Mouse (Mus musculus) CH12.LX (cell line): ENCODE results near the gene Cst6. TPM values are rescaled to one million over a fixed set of nuclear protein-coding genes. Genes with fewer than 3 reads are reported as not detected.
A peak's percentile ranks its signal among the peaks of the same experiment; 100 is the strongest.

Experiments used
- DNase-seq: peaks from one replicate; pipeline ENCODE4 v3.0.0-alpha.2; 2013; ENCODE audit errors: extremely low read depth
- H3K27ac ChIP-seq: 2 replicates; pipeline ENCODE4 v1.5.1; 2012; ENCODE audit warnings: low read depth, mild to moderate bottlenecking, control low read depth, moderate library complexity; ENCODE audit not compliant: insufficient read depth
- H3K27me3 ChIP-seq: replicated peaks from 2 replicates; pipeline ENCODE3; 2012; ENCODE audit warnings: inconsistent platforms
- H3K36me3 ChIP-seq, 2 experiments: replicated peaks in 1 of 2; 2 replicates each; pipeline versions ENCODE3 to v1.6.1; 2012; ENCODE audit warnings: inconsistent platforms in 1 of 2, low read length in 1 of 2, mild to moderate bottlenecking in 1 of 2, mixed read lengths in 1 of 2, moderate library complexity in 1 of 2; ENCODE audit not compliant: control insufficient read depth in 1 of 2, insufficient read depth in 1 of 2
- H3K4me1 ChIP-seq, 2 experiments: 2 replicates each; pipeline ENCODE4 v1.6.1; 2012; ENCODE audit warnings: inconsistent platforms in 1 of 2, moderate library complexity in 1 of 2; ENCODE audit not compliant: insufficient read depth in 2 of 2, control insufficient read depth in 1 of 2
- H3K4me2 ChIP-seq: 2 replicates; pipeline ENCODE4 v1.6.1; 2012; ENCODE audit warnings: low read depth, mild to moderate bottlenecking, control low read depth; ENCODE audit not compliant: poor library complexity, insufficient read depth, severe bottlenecking
- H3K4me3 ChIP-seq, 3 experiments: fragments of 150-350 bp in 1 of 3; sonication (generic) in 1 of 3; replicated peaks in 1 of 3; 2 replicates each; pipeline versions ENCODE3 to v1.5.1; 2011 to 2012; ENCODE audit warnings: low read depth in 2 of 3, low read length in 2 of 3, mild to moderate bottlenecking in 2 of 3, moderate library complexity in 2 of 3, control low read depth in 1 of 3, improper control_type of control experiment in 1 of 3, inconsistent platforms in 1 of 3, mixed read lengths in 1 of 3; ENCODE audit not compliant: poor library complexity in 1 of 3
- H3K79me2 ChIP-seq: replicated peaks from 2 replicates; pipeline ENCODE4 v1.6.1; 2012; ENCODE audit warnings: mild to moderate bottlenecking, moderate library complexity; ENCODE audit not compliant: control insufficient read depth, poor library complexity, insufficient read depth, severe bottlenecking; ENCODE audit errors: extremely low read depth
- H3K9ac ChIP-seq: 2 replicates; pipeline ENCODE4 v1.6.1; 2012; ENCODE audit warnings: low read depth, mild to moderate bottlenecking, control low read depth, moderate library complexity; ENCODE audit not compliant: insufficient read depth
- H3K9me3 ChIP-seq: replicated peaks from 2 replicates; pipeline ENCODE3; 2012; ENCODE audit warnings: low read length, inconsistent platforms, mixed read lengths
- BHLHE40 ChIP-seq: IDR thresholded peaks from 2 replicates; pipeline ENCODE4 v1.6.1; 2011; ENCODE audit warnings: mild to moderate bottlenecking, low read depth, low read length, improper control_type of control experiment
- CHD1 ChIP-seq: IDR thresholded peaks from 2 replicates; pipeline ENCODE4 v1.6.1; 2012; ENCODE audit warnings: low read depth, low read length, improper control_type of control experiment, inconsistent platforms
- CHD2 ChIP-seq: IDR thresholded peaks from 2 replicates; pipeline ENCODE4 v1.6.1; 2011; ENCODE audit warnings: low read length, improper control_type of control experiment
- CTCF ChIP-seq, 2 experiments: IDR thresholded peaks in 1 of 2; conservative IDR thresholded peaks in 1 of 2; 2 replicates each; pipeline ENCODE4 v1.5.1; 2011 to 2012; ENCODE audit warnings: low read depth in 2 of 2, low read length in 2 of 2, improper control_type of control experiment in 1 of 2, inconsistent platforms in 1 of 2, mild to moderate bottlenecking in 1 of 2, moderate library complexity in 1 of 2
- E2F4 ChIP-seq: IDR thresholded peaks from 2 replicates; pipeline ENCODE4 v1.6.1; 2011; ENCODE audit warnings: low read depth, low read length, improper control_type of control experiment; ENCODE audit not compliant: insufficient replicate concordance
- ELF1 ChIP-seq: IDR thresholded peaks from 2 replicates; pipeline ENCODE4 v1.6.1; 2014; ENCODE audit warnings: low read depth, mild to moderate bottlenecking, inconsistent platforms, low read length, improper control_type of control experiment
- EP300 ChIP-seq: IDR thresholded peaks from 2 replicates; pipeline ENCODE4 v1.6.1; 2011; ENCODE audit warnings: low read length, improper control_type of control experiment
- GABPA ChIP-seq: IDR thresholded peaks from 2 replicates; pipeline ENCODE4 v1.6.1; 2012; ENCODE audit warnings: low read depth, low read length, improper control_type of control experiment, inconsistent platforms; ENCODE audit not compliant: insufficient replicate concordance
- IRF4 ChIP-seq: IDR thresholded peaks from 2 replicates; pipeline ENCODE4 v1.6.1; 2014; ENCODE audit warnings: low read depth, mild to moderate bottlenecking, inconsistent platforms, low read length, improper control_type of control experiment
- JUN ChIP-seq: IDR thresholded peaks from 2 replicates; pipeline ENCODE4 v1.6.1; 2011; ENCODE audit warnings: low read depth, mild to moderate bottlenecking, low read length, improper control_type of control experiment, moderate library complexity; ENCODE audit not compliant: insufficient read depth
- JUND ChIP-seq: conservative IDR thresholded peaks from 2 replicates; pipeline ENCODE4 v1.6.1; 2011; ENCODE audit warnings: low read depth, low read length, improper control_type of control experiment
- KAT2A ChIP-seq: IDR thresholded peaks from 2 replicates; pipeline ENCODE4 v1.6.1; 2012; ENCODE audit warnings: low read length, improper control_type of control experiment, inconsistent platforms; ENCODE audit not compliant: insufficient replicate concordance
- MAFK ChIP-seq: IDR thresholded peaks from 2 replicates; pipeline ENCODE4 v1.6.1; 2011; ENCODE audit warnings: low read length, improper control_type of control experiment; ENCODE audit not compliant: insufficient replicate concordance
- MAX ChIP-seq: IDR thresholded peaks from 2 replicates; pipeline ENCODE4 v1.6.1; 2011; ENCODE audit warnings: low read length, improper control_type of control experiment
- MAZ ChIP-seq: IDR thresholded peaks from 2 replicates; pipeline ENCODE4 v1.6.1; 2012; ENCODE audit warnings: low read depth, mild to moderate bottlenecking, inconsistent platforms, low read length, improper control_type of control experiment, moderate library complexity
- MEF2A ChIP-seq: IDR thresholded peaks from 2 replicates; pipeline ENCODE4 v1.6.1; 2014; ENCODE audit warnings: low read depth, mild to moderate bottlenecking, inconsistent platforms, low read length, improper control_type of control experiment, borderline replicate concordance
- MXI1 ChIP-seq: IDR thresholded peaks from 2 replicates; pipeline ENCODE4 v1.6.1; 2011; ENCODE audit warnings: mild to moderate bottlenecking, low read depth, low read length, improper control_type of control experiment
- MYC ChIP-seq: IDR thresholded peaks from 2 replicates; pipeline ENCODE4 v1.6.1; 2011; ENCODE audit warnings: low read depth, mild to moderate bottlenecking, improper control_type of control experiment, low read length
- NELFE ChIP-seq: IDR thresholded peaks from 2 replicates; pipeline ENCODE4 v1.6.1; 2011; ENCODE audit warnings: low read depth, low read length, improper control_type of control experiment
- NRF1 ChIP-seq: IDR thresholded peaks from 2 replicates; pipeline ENCODE4 v1.6.1; 2014; ENCODE audit warnings: low read depth, mild to moderate bottlenecking, inconsistent platforms, low read length, improper control_type of control experiment, moderate library complexity
- PAX5 ChIP-seq: IDR thresholded peaks from 2 replicates; pipeline ENCODE4 v1.6.1; 2012; ENCODE audit warnings: low read length, inconsistent platforms, mixed read lengths
- POLR2A ChIP-seq: IDR thresholded peaks from 2 replicates; pipeline ENCODE4 v1.6.1; 2011; ENCODE audit warnings: low read depth, mild to moderate bottlenecking, improper control_type of control experiment, low read length
- RAD21 ChIP-seq: IDR thresholded peaks from 2 replicates; pipeline ENCODE4 v1.6.1; 2011; ENCODE audit warnings: low read depth, mild to moderate bottlenecking, low read length, improper control_type of control experiment, moderate library complexity
- RCOR1 ChIP-seq: conservative IDR thresholded peaks from 2 replicates; pipeline ENCODE4 v1.6.1; 2012; ENCODE audit warnings: low read depth, mild to moderate bottlenecking, inconsistent platforms, low read length, improper control_type of control experiment
- SMC3 ChIP-seq: IDR thresholded peaks from 2 replicates; pipeline ENCODE4 v1.6.1; 2011; ENCODE audit warnings: low read depth, low read length, improper control_type of control experiment
- TBP ChIP-seq: conservative IDR thresholded peaks from 2 replicates; pipeline ENCODE4 v1.6.1; 2011; ENCODE audit warnings: low read depth, low read length, improper control_type of control experiment
- TCF12 ChIP-seq: IDR thresholded peaks from 2 replicates; pipeline ENCODE4 v1.6.1; 2014; ENCODE audit warnings: low read depth, mild to moderate bottlenecking, inconsistent platforms, low read length, improper control_type of control experiment
- USF1 ChIP-seq: IDR thresholded peaks from 2 replicates; pipeline ENCODE4 v1.6.1; 2014; ENCODE audit warnings: low read depth, mild to moderate bottlenecking, inconsistent platforms, low read length, improper control_type of control experiment
- USF2 ChIP-seq: conservative IDR thresholded peaks from 2 replicates; pipeline ENCODE4 v1.6.1; 2011; ENCODE audit warnings: low read depth, low read length, improper control_type of control experiment
- ZC3H11A ChIP-seq: IDR thresholded peaks from 2 replicates; pipeline ENCODE4 v1.6.1; 2012; ENCODE audit warnings: low read depth, mild to moderate bottlenecking, inconsistent platforms, low read length, improper control_type of control experiment
- ZKSCAN1 ChIP-seq: IDR thresholded peaks from 2 replicates; pipeline ENCODE4 v1.6.1; 2012; ENCODE audit warnings: low read depth, inconsistent platforms, low read length, improper control_type of control experiment, borderline replicate concordance
- ZMIZ1 ChIP-seq: IDR thresholded peaks from 2 replicates; pipeline ENCODE4 v1.6.1; 2012; ENCODE audit warnings: low read depth, mild to moderate bottlenecking, inconsistent platforms, low read length, improper control_type of control experiment
- ZNF384 ChIP-seq: IDR thresholded peaks from 2 replicates; pipeline ENCODE4 v1.6.1; 2012; ENCODE audit warnings: low read depth, low read length, improper control_type of control experiment, inconsistent platforms
- dilution Hi-C: fragments of 300-500 bp; cut with MboI; formaldehyde crosslinking; loops from 2 replicates; pipeline ENCODE4 v1.14.3; 2020; ENCODE audit warnings: low sequenced_read_pairs; ENCODE audit not compliant: extremely low pct_unique_long_range_greater_than_20kb, extremely low pct_ligation_motif_present
- in situ Hi-C: fragments of 300-500 bp; cut with MboI; formaldehyde crosslinking; loops from 3 replicates; pipeline ENCODE4 v1.14.3; 2019; ENCODE audit warnings: low sequenced_read_pairs, low pct_ligation_motif_present, low pct_unique_long_range_greater_than_20kb, mixed read lengths
- polyA plus RNA-seq: library from polyadenylated mRNA; unstranded; fragments of >175 nt; gene quantifications from 2 replicates; pipeline ENCODE4 v1.2.1, GENCODE M21; 2012; ENCODE audit warnings: low read depth; ENCODE audit not compliant: insufficient read length
- total RNA-seq, 2 experiments: library from RNA; depleted of rRNA; stranded (reverse); fragments of 300-350 nt in 1 of 2; fragments of >200 nt in 1 of 2; gene quantifications; 2 replicates each; pipeline ENCODE4 v1.2.3; 2012 to 2014

Gene Cst6
- total and polyA plus RNA-seq, 3 experiments, result 1.9 TPM; not detected in 2

DNA sequence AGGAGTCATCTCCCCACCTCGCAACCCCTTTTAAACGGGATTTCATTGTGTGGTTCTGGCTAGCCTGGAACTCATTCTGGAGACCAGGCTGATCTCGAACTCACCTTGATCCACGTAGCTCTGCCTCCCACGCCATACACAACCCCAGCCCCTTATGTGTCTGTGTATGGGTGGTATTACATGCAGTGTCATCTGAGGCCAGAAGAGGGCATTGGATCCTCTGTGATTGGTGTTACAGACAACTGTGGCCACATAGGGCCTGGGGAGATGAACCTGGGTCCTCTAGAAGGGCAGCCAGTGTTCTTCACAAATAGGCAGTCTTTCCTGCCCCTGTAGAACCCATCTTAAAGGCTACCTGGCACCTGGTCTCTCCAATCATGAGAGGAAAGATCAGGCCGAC, 43.1 kb downstream of the Cst6 start:
- Histone ChIP-seq H3K36me3 (no peaks in the 10 kb centered on the region), H3K27me3 (peaks cover 15% of the 10 kb centered on the region), H3K9me3 (peaks cover 12% of the 10 kb centered on the region), H3K4me3 (no peak overlapping the region), H3K4me2 (no peak overlapping the region), H3K4me1 (peaks cover 0 to 7% of the 10 kb centered on the region in 2 experiments; a peak in 2 of 4 replicates), H3K27ac (no peak overlapping the region), H3K79me2 (no peaks in the 10 kb centered on the region), H3K9ac (no peak overlapping the region)
- TF ChIP-seq RAD21 (peak; percentile 23), POLR2A (no peak), SMC3 (peak; percentile 27; the same call in 1 of the 2 replicates), CTCF (conservative IDR thresholded peaks at IDR 0.05 in 1 of 2, IDR thresholded peaks at IDR 0.05 in 1 of 2; ENCODE audit: low read depth in 2 of 2, low read length in 2 of 2) (peak in 1 of 2 experiments; percentile 48; a peak in 2 of 4 replicates), IRF4 (no peak)
- in situ Hi-C loops, result no loop called here
- no peak for DNase-seq
- dilution Hi-C loops, result no loop called here

DNA sequence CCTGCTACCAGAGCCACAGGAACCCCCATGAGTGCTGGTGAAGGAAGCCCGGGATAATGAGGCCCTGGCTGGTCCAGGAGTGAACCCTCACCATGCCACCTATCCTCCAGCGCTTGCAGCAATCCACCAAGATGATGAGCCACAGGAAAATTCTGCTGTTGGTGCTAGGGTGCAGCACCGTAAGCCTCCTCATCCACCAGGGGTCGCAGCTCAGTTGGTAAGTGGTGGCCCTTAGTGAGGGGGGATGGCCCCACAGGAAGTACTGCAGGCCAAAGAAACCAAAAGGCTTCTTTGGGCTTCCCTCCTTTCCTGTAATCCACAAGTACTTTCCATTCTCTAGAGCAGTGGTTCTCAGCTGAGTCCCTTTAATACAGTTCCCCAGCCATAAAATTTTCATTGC, 46.9 kb downstream of the Cst6 start:
- Histone ChIP-seq H3K4me3 (no peak overlapping the region), H3K27me3 (peaks cover 2% of the 10 kb centered on the region), H3K36me3 (no peaks in the 10 kb centered on the region), H3K4me2 (no peak overlapping the region), H3K4me1 (peaks cover 0 to 14% of the 10 kb centered on the region in 2 experiments; a peak in 2 of 4 replicates), H3K9me3 (peaks cover 9% of the 10 kb centered on the region), H3K27ac (no peak overlapping the region), H3K9ac (no peak overlapping the region), H3K79me2 (no peaks in the 10 kb centered on the region)
- dilution Hi-C loops (no loop called here), in situ Hi-C loops (loop anchor here (5.0 kb wide), 1 partner anchor 35 kb away; the partner anchor contains the start of gene Catsper1)
- DNase-seq, result peak; percentile 80
- no peak for TF ChIP-seq CHD2
- TF ChIP-seq MYC, result no peak
- TF ChIP-seq RAD21, result peak; percentile 55
- peak; percentile 59 for TF ChIP-seq ELF1
- 0 out of 2 replicates have a peak, but pooled peaks have one; percentile 13 for TF ChIP-seq MEF2A
- no peak for TF ChIP-seq GABPA
- no peak for TF ChIP-seq PAX5
- no peak; the same call in 1 of the 2 replicates for TF ChIP-seq ZC3H11A
- TF ChIP-seq EP300, result no peak
- TF ChIP-seq MAFK, result no peak
- TF ChIP-seq JUND, result no peak
- no peak for TF ChIP-seq ZNF384
- TF ChIP-seq IRF4, result peak; percentile 39; the same call in 1 of the 2 replicates
- no peak for TF ChIP-seq KAT2A
- TF ChIP-seq RCOR1, result no peak
- no peak for TF ChIP-seq ZKSCAN1
- no peak for TF ChIP-seq CHD1
- no peak for TF ChIP-seq NELFE
- no peak for TF ChIP-seq TCF12
- TF ChIP-seq TBP, result no peak
- TF ChIP-seq ZMIZ1, result no peak
- TF ChIP-seq CTCF (conservative IDR thresholded peaks at IDR 0.05 in 1 of 2, IDR thresholded peaks at IDR 0.05 in 1 of 2; ENCODE audit: low read depth in 2 of 2, low read length in 2 of 2), result peak; percentile 59 to 86
- no peak for TF ChIP-seq POLR2A
- peak; percentile 65; the same call in 1 of the 2 replicates for TF ChIP-seq MAZ
- no peak for TF ChIP-seq USF2
- TF ChIP-seq USF1, result no peak
- TF ChIP-seq JUN, result no peak
- TF ChIP-seq MAX, result no peak
- no peak for TF ChIP-seq NRF1
- no peak for TF ChIP-seq MXI1
- no peak for TF ChIP-seq E2F4
- no peak for TF ChIP-seq BHLHE40
